Mouse (Mus musculus): ENCODE measurements around the gene Gns. TPM values are rescaled to one million over a fixed set of nuclear protein-coding genes. Genes with fewer than 3 reads are reported as not detected.

Gns gene
- total RNA-seq, 2 experiments from 2014 or later = 121 to 130 TPM

GRCm38 (mm10) chr10:121398599-121398998, 33.7 kb downstream of the Gns start:
- no peak for DNase-seq (ENCODE audit: low spot score in 2 of 2)

GRCm38 (mm10) chr10:121401005-121401404, 36.1 kb downstream of the Gns start:
- no peak for DNase-seq (ENCODE audit: low spot score in 2 of 2)

- DNase-seq (ENCODE audit: low spot score in 2 of 2) = no peak
Measured at GRCm38 (mm10) chr10:121403104-121403503, 38.2 kb downstream of the Gns start.

GRCm38 (mm10) chr10:121403946-121404345, 39.1 kb downstream of the Gns start:
- DNase-seq (ENCODE audit: low spot score in 2 of 2) = no peak

GRCm38 (mm10) chr10:121409717-121410116, 44.8 kb downstream of the Gns start:
- DNase-seq (ENCODE audit: low spot score in 2 of 2) = no peak

GRCm38 (mm10) chr10:121411721-121412455, 47.0 kb downstream of the Gns start:
- DNase-seq (ENCODE audit: low spot score in 2 of 2) = no peak

- DNase-seq (ENCODE audit: low spot score in 2 of 2) = no peak
Measured at GRCm38 (mm10) chr10:121412824-121413223, 47.9 kb downstream of the Gns start.

- DNase-seq (ENCODE audit: low spot score in 2 of 2) = no peak
Measured at GRCm38 (mm10) chr10:121414127-121414526, 49.2 kb downstream of the Gns start.

- DNase-seq (ENCODE audit: low spot score in 2 of 2) = no peak
Measured at GRCm38 (mm10) chr10:121418835-121419234, 53.9 kb downstream of the Gns start.

- no peak for DNase-seq (ENCODE audit: low spot score in 2 of 2)
Measured at GRCm38 (mm10) chr10:121419640-121420470, 55.0 kb downstream of the Gns start.

- DNase-seq (ENCODE audit: low spot score in 2 of 2) = no peak
Measured at GRCm38 (mm10) chr10:121421023-121421422, 56.1 kb downstream of the Gns start.

- DNase-seq (ENCODE audit: low spot score in 2 of 2) = no peak
Measured at GRCm38 (mm10) chr10:121421657-121422290, 56.9 kb downstream of the Gns start.

- DNase-seq (ENCODE audit: low spot score in 2 of 2) = no peak
Measured at GRCm38 (mm10) chr10:121422294-121422693, 57.4 kb downstream of the Gns start.

- no peak for DNase-seq (ENCODE audit: low spot score in 2 of 2)
Measured at GRCm38 (mm10) chr10:121423541-121424349, 58.9 kb downstream of the Gns start.

GRCm38 (mm10) chr10:121424455-121424854, 59.6 kb downstream of the Gns start:
- DNase-seq (ENCODE audit: low spot score in 2 of 2) = no peak

- DNase-seq (ENCODE audit: low spot score in 2 of 2) = no peak
Measured at GRCm38 (mm10) chr10:121425079-121425478, 60.2 kb downstream of the Gns start.

GRCm38 (mm10) chr10:121425506-121426025, 60.7 kb downstream of the Gns start:
- no peak for DNase-seq (ENCODE audit: low spot score in 2 of 2)

- no peak for DNase-seq (ENCODE audit: low spot score in 2 of 2)
Measured at GRCm38 (mm10) chr10:121426458-121427070, 61.7 kb downstream of the Gns start.

- DNase-seq (ENCODE audit: low spot score in 2 of 2) = peak in 1 of 2 experiments; percentile 36
Measured at GRCm38 (mm10) chr10:121427136-121427535, 62.2 kb downstream of the Gns start.

- no peak for DNase-seq (ENCODE audit: low spot score in 2 of 2)
Measured at GRCm38 (mm10) chr10:121428011-121428711, 63.3 kb downstream of the Gns start.
